Mouse (Mus musculus) stomach, embryonic 15.5 days (tissue): ENCODE results near the gene Tardbp. TPM values are rescaled to one million over a fixed set of nuclear protein-coding genes. Genes with fewer than 3 reads are reported as not detected.

Source experiments
- ATAC-seq: fragments of 200-750 bp; cut with Nextera tagmentation; 2 replicates; pipeline ENCODE4 v1.8.0; 2017; ENCODE audit warnings: low read depth, moderate number of reproducible peaks, moderate TSS enrichment; ENCODE audit not compliant: insufficient read depth, low FRiP score
- H3K27ac ChIP-seq: fragments of 300-500 bp; sonication (generic); 2 replicates; pipeline ENCODE4 v1.5.1; 2015; ENCODE audit warnings: mild to moderate bottlenecking, inconsistent platforms
- H3K27me3 ChIP-seq: fragments of 300-500 bp; sonication (generic); replicated peaks from 2 replicates; pipeline ENCODE4 v1.6.1; 2015; ENCODE audit warnings: inconsistent platforms
- H3K36me3 ChIP-seq: fragments of 300-500 bp; sonication (generic); 2 replicates; pipeline ENCODE4 v1.6.1; 2015; ENCODE audit warnings: inconsistent platforms
- H3K4me1 ChIP-seq: fragments of 300-500 bp; sonication (generic); 2 replicates; pipeline ENCODE4 v1.6.1; 2015; ENCODE audit warnings: inconsistent platforms
- H3K4me2 ChIP-seq: fragments of 300-500 bp; sonication (generic); 2 replicates; pipeline ENCODE4 v1.6.1; 2015; ENCODE audit warnings: mild to moderate bottlenecking, inconsistent platforms
- H3K4me3 ChIP-seq: fragments of 300-500 bp; sonication (generic); replicated peaks from 2 replicates; pipeline ENCODE4 v1.5.1; 2015; ENCODE audit warnings: inconsistent platforms
- H3K9ac ChIP-seq: fragments of 300-500 bp; sonication (generic); 2 replicates; pipeline ENCODE4 v1.6.1; 2015; ENCODE audit warnings: inconsistent platforms
- H3K9me3 ChIP-seq: fragments of 300-500 bp; sonication (generic); 2 replicates; pipeline ENCODE4 v1.6.1; 2016; ENCODE audit warnings: inconsistent platforms
- WGBS: fragments of 180-500 bp; shearing (Covaris S2); methylation state at CpG from one replicate; pipeline ENCODE4 v1.1.7; 2015; 5-methylcytosine and 5-hydroxymethylcytosine counted together
- polyA plus RNA-seq: library from polyadenylated mRNA; unstranded; fragments of >200 nt; fragmentation: Nextera tagmentation; extraction: Ambion mirVana; gene quantifications from 2 replicates; pipeline ENCODE4 v1.2.1, GENCODE M21; 2015

The Tardbp gene
- polyA plus RNA-seq, 1 experiment from 2014 or later, result 306 TPM

GRCm38 (mm10) chr4:148595916-148596315, 30.9 kb downstream of the Tardbp start:
- Histone ChIP-seq H3K27ac (no peak overlapping the region), H3K4me2 (no peak overlapping the region), H3K9ac (no peak overlapping the region), H3K4me3 (no peak overlapping the region), H3K27me3 (no peaks in the 10 kb centered on the region), H3K9me3 (no peaks in the 10 kb centered on the region), H3K4me1 (0 out of 2 replicates have a peak, but pooled peaks cover 8% of the 10 kb centered on the region), H3K36me3 (peaks cover 57% of the 10 kb centered on the region)
- WGBS, result 79% methylated on average over 6 of the region's 6 CpGs
- ATAC-seq, result no peak

GRCm38 (mm10) chr4:148593996-148594395, 32.8 kb downstream of the Tardbp start:
- H3K9me3 ChIP-seq, result no peaks in the 10 kb centered on the region
- H3K4me3 ChIP-seq, result no peak overlapping the region
- no peak for ATAC-seq
- H3K27me3 ChIP-seq, result no peaks in the 10 kb centered on the region
- H3K27ac ChIP-seq, result no peak overlapping the region
- H3K9ac ChIP-seq, result no peak overlapping the region
- H3K4me1 ChIP-seq, result peaks cover 12% of the 10 kb centered on the region
- WGBS, result 95% methylated on average over 11 of the region's 11 CpGs
- H3K4me2 ChIP-seq, result no peak overlapping the region
- peaks cover 53% of the 10 kb centered on the region for H3K36me3 ChIP-seq

GRCm38 (mm10) chr4:148591637-148592380, 35.0 kb downstream of the Tardbp start:
- Histone ChIP-seq H3K4me3 (peak overlapping the region; percentile 100), H3K27me3 (no peaks in the 10 kb centered on the region), H3K4me2 (peak overlapping the region; percentile 87), H3K27ac (peak overlapping the region; percentile 44; the same call in 1 of the 2 replicates), H3K36me3 (peaks cover 37% of the 10 kb centered on the region), H3K9ac (peak overlapping the region; percentile 92), H3K4me1 (peaks cover 12% of the 10 kb centered on the region), H3K9me3 (no peaks in the 10 kb centered on the region)
- WGBS, result under 1% methylated on average over 52 of the region's 53 CpGs
- ATAC-seq, result peak; percentile 5; the same call in 1 of the 2 replicates

- ATAC-seq, result peak; percentile 99
- 1% methylated on average over 48 of the region's 50 CpGs for WGBS
These were observed 35.6 kb downstream of the Tardbp start, which contains the start of gene Srm for GRCm38 (mm10) chr4:148591171-148591630. Gene Srm (plus strand): TSS chr4:148591503.

GRCm38 (mm10) chr4:148590421-148591170, 36.2 kb downstream of the Tardbp start:
- Histone ChIP-seq H3K4me2 (peak overlapping the region; percentile 87), H3K36me3 (peaks cover 25% of the 10 kb centered on the region), H3K27ac (peak overlapping the region; percentile 55), H3K4me1 (peaks cover 12% of the 10 kb centered on the region), H3K27me3 (no peaks in the 10 kb centered on the region), H3K9ac (peak overlapping the region; percentile 10; the same call in 1 of the 2 replicates), H3K4me3 (peak overlapping the region; percentile 100), H3K9me3 (no peaks in the 10 kb centered on the region)
- 3% methylated on average over 18 of the region's 18 CpGs for whole genome bisulfite sequencing
- ATAC-seq, result no peak

More at GRCm38 (mm10) chr4:148591171-148591630, 35.6 kb downstream of the Tardbp start, which contains the start of gene Srm:
- Histone ChIP-seq H3K9me3 (no peaks in the 10 kb centered on the region), H3K4me3 (peak within 1 kb of the TSS; percentile 100), H3K4me1 (peaks cover 12% of the 10 kb centered on the region), H3K36me3 (peaks cover 31% of the 10 kb centered on the region), H3K27me3 (no peaks in the 10 kb centered on the region), H3K27ac (peak within 1 kb of the TSS; percentile 55), H3K4me2 (peak within 1 kb of the TSS; percentile 87), H3K9ac (peak within 1 kb of the TSS; percentile 92)

- Histone ChIP-seq H3K27ac (no peak overlapping the region), H3K4me1 (peaks cover 12% of the 10 kb centered on the region), H3K9me3 (no peaks in the 10 kb centered on the region), H3K27me3 (no peaks in the 10 kb centered on the region), H3K9ac (no peak overlapping the region), H3K4me3 (no peak overlapping the region), H3K36me3 (peaks cover 15% of the 10 kb centered on the region), H3K4me2 (no peak overlapping the region)
- WGBS, result 54% methylated on average over 8 of the region's 8 CpGs
- 0 out of 2 replicates have a peak, but pooled peaks have one; percentile 33 for ATAC-seq
These were observed 37.3 kb downstream of the Tardbp start for GRCm38 (mm10) chr4:148589565-148589964.

- H3K9me3 ChIP-seq, result no peaks in the 10 kb centered on the region
- no peak overlapping the region for H3K27ac ChIP-seq
- H3K4me2 ChIP-seq, result no peak overlapping the region
- peaks cover 12% of the 10 kb centered on the region for H3K4me1 ChIP-seq
- H3K27me3 ChIP-seq, result no peaks in the 10 kb centered on the region
- no peak overlapping the region for H3K9ac ChIP-seq
- ATAC-seq, result no peak
- no peak overlapping the region for H3K4me3 ChIP-seq
- WGBS, result 77% methylated on average over 9 of the region's 9 CpGs
- H3K36me3 ChIP-seq, result peaks cover 7% of the 10 kb centered on the region; the same call in 1 of the 2 replicates
These were observed 38.0 kb downstream of the Tardbp start for GRCm38 (mm10) chr4:148588793-148589192.

- WGBS, result 60% methylated on average over 9 of the region's 9 CpGs
- Histone ChIP-seq H3K4me3 (no peak overlapping the region), H3K4me1 (peaks cover 4% of the 10 kb centered on the region), H3K36me3 (peaks cover 12% of the 10 kb centered on the region; the same call in 1 of the 2 replicates), H3K27me3 (no peaks in the 10 kb centered on the region), H3K9ac (no peak overlapping the region), H3K27ac (no peak overlapping the region), H3K4me2 (no peak overlapping the region), H3K9me3 (no peaks in the 10 kb centered on the region)
- ATAC-seq, result no peak
These were observed 40.2 kb downstream of the Tardbp start for GRCm38 (mm10) chr4:148586648-148587047.

GRCm38 (mm10) chr4:148583257-148583656, 43.6 kb downstream of the Tardbp start:
- H3K9ac ChIP-seq, result no peak overlapping the region
- no peaks in the 10 kb centered on the region for H3K4me1 ChIP-seq
- no peaks in the 10 kb centered on the region for H3K9me3 ChIP-seq
- H3K27me3 ChIP-seq, result no peaks in the 10 kb centered on the region
- H3K4me2 ChIP-seq, result no peak overlapping the region
- ATAC-seq, result no peak
- H3K27ac ChIP-seq, result no peak overlapping the region
- 61% methylated on average over 4 of the region's 4 CpGs for WGBS
- no peak overlapping the region for H3K4me3 ChIP-seq
- peaks cover 41% of the 10 kb centered on the region for H3K36me3 ChIP-seq

GRCm38 (mm10) chr4:148581422-148581821, 45.4 kb downstream of the Tardbp start:
- no peak overlapping the region for H3K27ac ChIP-seq
- H3K4me1 ChIP-seq, result no peaks in the 10 kb centered on the region
- 87% methylated on average over 5 of the region's 5 CpGs for WGBS
- no peaks in the 10 kb centered on the region for H3K9me3 ChIP-seq
- H3K4me2 ChIP-seq, result no peak overlapping the region
- ATAC-seq, result no peak
- H3K36me3 ChIP-seq, result peaks cover 47% of the 10 kb centered on the region
- H3K4me3 ChIP-seq, result no peak overlapping the region
- no peaks in the 10 kb centered on the region for H3K27me3 ChIP-seq
- no peak overlapping the region for H3K9ac ChIP-seq

- H3K27me3 ChIP-seq, result no peaks in the 10 kb centered on the region
- no peak overlapping the region for H3K9ac ChIP-seq
- no peak overlapping the region for H3K4me2 ChIP-seq
- no peak for ATAC-seq
- no peaks in the 10 kb centered on the region for H3K4me1 ChIP-seq
- no peak overlapping the region for H3K27ac ChIP-seq
- no peak overlapping the region for H3K4me3 ChIP-seq
- no peaks in the 10 kb centered on the region for H3K9me3 ChIP-seq
- H3K36me3 ChIP-seq, result peaks cover 54% of the 10 kb centered on the region
- 86% methylated on average over 9 of the region's 9 CpGs for WGBS
These were observed 46.1 kb downstream of the Tardbp start for GRCm38 (mm10) chr4:148580765-148581164.

- ATAC-seq, result no peak
- H3K9me3 ChIP-seq, result no peaks in the 10 kb centered on the region
- H3K4me2 ChIP-seq, result no peak overlapping the region
- no peak overlapping the region for H3K9ac ChIP-seq
- no peaks in the 10 kb centered on the region for H3K27me3 ChIP-seq
- no peak overlapping the region for H3K27ac ChIP-seq
- H3K4me1 ChIP-seq, result no peaks in the 10 kb centered on the region
- no peak overlapping the region for H3K4me3 ChIP-seq
- peaks cover 85% of the 10 kb centered on the region for H3K36me3 ChIP-seq
- 90% methylated on average over 7 of the region's 7 CpGs for WGBS
These were observed 53.6 kb downstream of the Tardbp start for GRCm38 (mm10) chr4:148573222-148573621.
